Mouse (Mus musculus) myocyte (in vitro differentiated cells): ENCODE measurements around the gene Pramel7.

Experiments
- CEBPB ChIP-seq: IDR thresholded peaks from 2 replicates; pipeline ENCODE4 v1.6.1; 2011; ENCODE audit warnings: mild to moderate bottlenecking, moderate library complexity; ENCODE audit not compliant: poor library complexity, insufficient read depth, severe bottlenecking
- MAX ChIP-seq: IDR thresholded peaks from one replicate; pipeline ENCODE4 v1.6.1; 2011; ENCODE audit warnings: low read depth, mild to moderate bottlenecking, control low read depth
- MYOD1 ChIP-seq, 3 experiments: IDR thresholded peaks; one replicate each; pipeline ENCODE4 v1.6.1; 2011; ENCODE audit warnings: control low read depth in 2 of 3, low read depth in 2 of 3, mild to moderate bottlenecking in 2 of 3, moderate library complexity in 1 of 3; ENCODE audit not compliant: insufficient read length in 2 of 3, control insufficient read depth in 1 of 3
- MYOG ChIP-seq, 3 experiments: IDR thresholded peaks; one replicate each; pipeline ENCODE4 v1.6.1; 2011; ENCODE audit warnings: control low read depth in 2 of 3, low read depth in 2 of 3, mild to moderate bottlenecking in 2 of 3; ENCODE audit not compliant: insufficient read length in 2 of 3, control insufficient read depth in 1 of 3, insufficient read depth in 1 of 3
- POLR2A ChIP-seq: IDR thresholded peaks from one replicate; pipeline ENCODE4 v1.6.1; 2011; ENCODE audit warnings: low read depth, mild to moderate bottlenecking, control low read depth, moderate library complexity; ENCODE audit not compliant: insufficient read length
- POLR2AphosphoS2 ChIP-seq: IDR thresholded peaks from one replicate; pipeline ENCODE4 v1.6.1; 2011; ENCODE audit warnings: low read depth, control low read depth; ENCODE audit not compliant: insufficient read length
- TCF12 ChIP-seq: IDR thresholded peaks from one replicate; pipeline ENCODE4 v1.6.1; 2011; ENCODE audit warnings: mild to moderate bottlenecking, control low read depth; ENCODE audit not compliant: poor library complexity, insufficient read depth, severe bottlenecking
- USF1 ChIP-seq: IDR thresholded peaks from one replicate; pipeline ENCODE4 v1.6.1; 2011; ENCODE audit warnings: low read depth, mild to moderate bottlenecking, control low read depth, moderate library complexity

- TF ChIP-seq MYOG (IDR thresholded peaks at IDR 0.05; ENCODE audit: control insufficient read depth in 1 of 3, insufficient read depth in 1 of 3, insufficient read length in 2 of 3, low read depth in 2 of 3) (no peak), POLR2A (no peak), TCF12 (no peak), CEBPB (no peak), MAX (no peak), POLR2AphosphoS2 (no peak), MYOD1 (IDR thresholded peaks at IDR 0.05; ENCODE audit: control insufficient read depth in 1 of 3, insufficient read length in 2 of 3, low read depth in 2 of 3) (no peak), USF1 (no peak)
These were observed 35.1 kb downstream of the Pramel7 start for GRCm38 (mm10) chr2:87461769-87462168.
